Comparison of ENCODE assay signal across 24 mouse cellular contexts in the genomic region with DNA sequence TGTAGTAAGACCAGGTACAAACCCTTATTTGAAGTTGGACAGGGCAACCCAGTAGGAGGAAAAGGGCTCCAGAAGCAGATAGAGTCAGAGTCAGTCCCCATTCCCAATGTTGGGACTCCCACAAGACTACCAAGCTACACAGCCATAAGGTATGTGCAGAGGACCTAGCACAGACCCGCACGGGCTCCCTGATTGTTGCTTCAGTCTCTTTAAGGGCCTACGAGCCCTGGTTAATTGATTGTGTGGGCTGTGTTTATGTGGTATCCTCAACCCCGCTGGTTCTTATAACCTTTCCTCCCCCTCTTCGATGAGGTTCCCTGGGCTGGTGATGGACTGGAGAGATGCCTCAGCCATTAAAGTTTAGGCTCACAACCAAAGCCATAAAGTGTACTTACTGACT.
"Had no signal": no experiment of that assay in that cellular context is flagged by ENCODE, and none has a peak within 500 bp of the region (broad histone marks: within the 10 kb centered on the region; RNA-seq: fewer than 3 reads in every experiment).

No protein-coding gene starts in this region.

- DNase-seq: kidney, adult 11 months; kidney, adult 8-10 months; layer of hippocampus, adult 9-11 months; layer of hippocampus, postnatal 36 days; liver, postnatal 0 days; right cerebral cortex, adult 18-20 months; right cerebral cortex, postnatal 14 days; right cerebral cortex, postnatal 4 days; thymus, adult 2 months; thymus, postnatal 14 days; thymus, postnatal 4 days had no signal

- H3K4me2 ChIP-seq: intestine, embryonic 15.5 days; liver, embryonic 11.5 days; lung, embryonic 14.5 days; midbrain, embryonic 13.5 days had no signal

- H3K4me3 ChIP-seq: intestine, embryonic 15.5 days; layer of hippocampus, adult 2 months; left cerebral cortex, adult 2 months; midbrain, embryonic 10.5 days; midbrain, embryonic 13.5 days; myocyte had no signal

- H3K9ac ChIP-seq: intestine, embryonic 15.5 days; liver, embryonic 14.5 days; liver, postnatal 0 days; lung, embryonic 14.5 days; midbrain, embryonic 13.5 days had no signal

- H3K36me3 ChIP-seq: intestine, embryonic 15.5 days; midbrain, embryonic 10.5 days; midbrain, embryonic 13.5 days had no signal

- H3K27ac ChIP-seq: intestine, embryonic 15.5 days; layer of hippocampus, adult 2 months; left cerebral cortex, adult 2 months; liver, embryonic 14.5 days; macrophage; midbrain, embryonic 10.5 days; midbrain, embryonic 13.5 days; stomach, postnatal 0 days had no signal

- ATAC-seq: intestine, embryonic 15.5 days; liver, postnatal 0 days; lung, postnatal 0 days; midbrain, embryonic 13.5 days; midbrain, embryonic 16.5 days had no signal

- H3K9me3 ChIP-seq: intestine, embryonic 15.5 days; midbrain, embryonic 10.5 days; midbrain, embryonic 13.5 days had no signal

- H3K4me1 ChIP-seq: intestine, embryonic 15.5 days; midbrain, embryonic 10.5 days had no signal

- H3K27me3 ChIP-seq: intestine, embryonic 15.5 days; midbrain, embryonic 13.5 days had no signal
